Mouse (Mus musculus) spleen, adult 2 months (tissue): ENCODE measurements around the gene Zfp423.

Experiments
- CTCF ChIP-seq: fragments of 200-500 bp; IDR thresholded peaks from 2 replicates; pipeline ENCODE4 v1.5.1; 2011; ENCODE audit warnings: mild to moderate bottlenecking, inconsistent platforms; ENCODE audit not compliant: insufficient read depth, insufficient read length, insufficient replicate concordance; ENCODE audit errors: extremely low read depth
- POLR2A ChIP-seq: fragments of 200-500 bp; IDR thresholded peaks from 2 replicates; pipeline ENCODE4 v1.6.1; 2011; ENCODE audit warnings: low read depth, low read length, inconsistent platforms

- no peak for TF ChIP-seq CTCF
- TF ChIP-seq POLR2A = no peak
Measured at GRCm38 (mm10) chr8:87711955-87712354, 247.4 kb downstream of the Zfp423 start.
